Mouse (Mus musculus): ENCODE results near the gene Olfml2b. TPM values are rescaled to one million over a fixed set of nuclear protein-coding genes. Genes with fewer than 3 reads are reported as not detected.

The Olfml2b gene
- polyA plus RNA-seq, 1 experiment from 2014 or later = 33.6 TPM

GRCm38 (mm10) chr1:170718133-170718810 is 73.9 kb downstream of the Olfml2b start:
- Histone ChIP-seq H3K27ac (replicated peaks) (no peak overlapping the region), H3K9ac (ENCODE audit: low read length) (no peak overlapping the region), H3K4me3 (ENCODE audit: low read depth, low read length) (no peak overlapping the region), H3K4me2 (replicated peaks; ENCODE audit: low read depth) (no peak overlapping the region), H3K9me3 (ENCODE audit: control insufficient read depth, low read length) (no peaks in the 10 kb centered on the region), H3K27me3 (ENCODE audit: control insufficient read depth, insufficient read depth, low read length) (no peaks in the 10 kb centered on the region), H3K4me1 (replicated peaks; ENCODE audit: control insufficient read depth, insufficient read depth) (0 out of 2 replicates have a peak, but pooled peaks cover 2% of the 10 kb centered on the region), H3K36me3 (ENCODE audit: control insufficient read depth, insufficient read depth, low read length) (no peaks in the 10 kb centered on the region)
- no peak for ATAC-seq (ENCODE audit: low FRiP score, low TSS enrichment)
- no peak for TF ChIP-seq EP300 (optimal IDR thresholded peaks at IDR 0.05)
- TF ChIP-seq CTCF (IDR thresholded peaks at IDR 0.05; ENCODE audit: low read depth) = no peak
- 57% methylated on average over 8 of the region's 8 CpGs for WGBS
- DNase-seq (ENCODE audit: low spot score) = no peak

GRCm38 (mm10) chr1:170721560-170721959 is 77.2 kb downstream of the Olfml2b start:
- TF ChIP-seq CTCF (IDR thresholded peaks at IDR 0.05; ENCODE audit: low read depth) (no peak), EP300 (optimal IDR thresholded peaks at IDR 0.05) (no peak)
- no peaks in the 10 kb centered on the region for H3K27me3 ChIP-seq (ENCODE audit: control insufficient read depth, insufficient read depth, low read length)
- H3K4me2 ChIP-seq (replicated peaks; ENCODE audit: low read depth) = no peak overlapping the region
- no peak overlapping the region for H3K27ac ChIP-seq (replicated peaks)
- WGBS = 90% methylated on average over 5 of the region's 5 CpGs
- ATAC-seq (ENCODE audit: low FRiP score, low TSS enrichment) = no peak
- 0 out of 2 replicates have a peak, but pooled peaks cover 2% of the 10 kb centered on the region for H3K4me1 ChIP-seq (replicated peaks; ENCODE audit: control insufficient read depth, insufficient read depth)
- H3K9me3 ChIP-seq (ENCODE audit: control insufficient read depth, low read length) = no peaks in the 10 kb centered on the region
- no peak overlapping the region for H3K4me3 ChIP-seq (ENCODE audit: low read depth, low read length)
- no peaks in the 10 kb centered on the region for H3K36me3 ChIP-seq (ENCODE audit: control insufficient read depth, insufficient read depth, low read length)
- H3K9ac ChIP-seq (ENCODE audit: low read length) = no peak overlapping the region
- DNase-seq (ENCODE audit: low spot score) = no peak

GRCm38 (mm10) chr1:170728524-170728923 is 84.2 kb downstream of the Olfml2b start:
- Histone ChIP-seq H3K9ac (ENCODE audit: low read length) (no peak overlapping the region), H3K4me2 (replicated peaks; ENCODE audit: low read depth) (no peak overlapping the region), H3K4me3 (ENCODE audit: low read depth, low read length) (no peak overlapping the region), H3K27me3 (ENCODE audit: control insufficient read depth, insufficient read depth, low read length) (no peaks in the 10 kb centered on the region), H3K9me3 (ENCODE audit: control insufficient read depth, low read length) (no peaks in the 10 kb centered on the region), H3K4me1 (replicated peaks; ENCODE audit: control insufficient read depth, insufficient read depth) (no peaks in the 10 kb centered on the region), H3K36me3 (ENCODE audit: control insufficient read depth, insufficient read depth, low read length) (no peaks in the 10 kb centered on the region), H3K27ac (replicated peaks) (no peak overlapping the region)
- TF ChIP-seq CTCF (IDR thresholded peaks at IDR 0.05; ENCODE audit: low read depth) (no peak), EP300 (optimal IDR thresholded peaks at IDR 0.05) (no peak)
- no peak for ATAC-seq (ENCODE audit: low FRiP score, low TSS enrichment)
- 67% methylated on average over 6 of the region's 6 CpGs for WGBS
- no peak for DNase-seq (ENCODE audit: low spot score)

GRCm38 (mm10) chr1:170729267-170729962 is 85.1 kb downstream of the Olfml2b start:
- H3K36me3 ChIP-seq (ENCODE audit: control insufficient read depth, insufficient read depth, low read length) = no peaks in the 10 kb centered on the region
- TF ChIP-seq CTCF (IDR thresholded peaks at IDR 0.05; ENCODE audit: low read depth) (no peak), EP300 (optimal IDR thresholded peaks at IDR 0.05) (no peak)
- no peak overlapping the region for H3K9ac ChIP-seq (ENCODE audit: low read length)
- no peak for ATAC-seq (ENCODE audit: low FRiP score, low TSS enrichment)
- H3K4me3 ChIP-seq (ENCODE audit: low read depth, low read length) = no peak overlapping the region
- no peak for DNase-seq (ENCODE audit: low spot score)
- no peak overlapping the region for H3K4me2 ChIP-seq (replicated peaks; ENCODE audit: low read depth)
- H3K4me1 ChIP-seq (replicated peaks; ENCODE audit: control insufficient read depth, insufficient read depth) = no peaks in the 10 kb centered on the region
- H3K9me3 ChIP-seq (ENCODE audit: control insufficient read depth, low read length) = no peaks in the 10 kb centered on the region
- H3K27ac ChIP-seq (replicated peaks) = no peak overlapping the region
- WGBS = 70% methylated on average over 8 of the region's 8 CpGs
- H3K27me3 ChIP-seq (ENCODE audit: control insufficient read depth, insufficient read depth, low read length) = no peaks in the 10 kb centered on the region

GRCm38 (mm10) chr1:170731865-170732595 is 87.7 kb downstream of the Olfml2b start:
- no peak for DNase-seq (ENCODE audit: low spot score)
- no peak overlapping the region for H3K4me3 ChIP-seq (ENCODE audit: low read depth, low read length)
- H3K36me3 ChIP-seq (ENCODE audit: control insufficient read depth, insufficient read depth, low read length) = no peaks in the 10 kb centered on the region
- no peaks in the 10 kb centered on the region for H3K4me1 ChIP-seq (replicated peaks; ENCODE audit: control insufficient read depth, insufficient read depth)
- TF ChIP-seq EP300 (optimal IDR thresholded peaks at IDR 0.05) (no peak), CTCF (IDR thresholded peaks at IDR 0.05; ENCODE audit: low read depth) (no peak)
- ATAC-seq (ENCODE audit: low FRiP score, low TSS enrichment) = no peak
- WGBS = 67% methylated on average over 11 of the region's 11 CpGs
- no peak overlapping the region for H3K4me2 ChIP-seq (replicated peaks; ENCODE audit: low read depth)
- no peaks in the 10 kb centered on the region for H3K9me3 ChIP-seq (ENCODE audit: control insufficient read depth, low read length)
- H3K27ac ChIP-seq (replicated peaks) = 0 out of 2 replicates have a peak overlapping the region, but pooled peaks have one; percentile 10
- H3K9ac ChIP-seq (ENCODE audit: low read length) = no peak overlapping the region
- no peaks in the 10 kb centered on the region for H3K27me3 ChIP-seq (ENCODE audit: control insufficient read depth, insufficient read depth, low read length)

Other genes starting within 250 kb of the Olfml2b start
- gene Nos1ap, start 54.7 kb upstream of the Olfml2b start, polyA plus RNA-seq (2015; fragmentation: Nextera tagmentation; extraction: Ambion mirVana) = 6.8 and 8.0 TPM in 2 replicates
- 5.6 and 6.2 TPM in 2 replicates for gene Atf6, start 223.2 kb downstream of the Olfml2b start, polyA plus RNA-seq (2015; fragmentation: Nextera tagmentation; extraction: Ambion mirVana)
- gene Gm26620, start 240.5 kb downstream of the Olfml2b start, polyA plus RNA-seq (2015; fragmentation: Nextera tagmentation; extraction: Ambion mirVana) = 0.67 and 1.4 TPM in 2 replicates
- 23.8 and 23.9 TPM in 2 replicates for gene Dusp12, start 241.0 kb downstream of the Olfml2b start, polyA plus RNA-seq (2015; fragmentation: Nextera tagmentation; extraction: Ambion mirVana)